Mouse (Mus musculus): Measurements from ENCODE around the gene Cldn12. TPM values are rescaled to one million over a fixed set of nuclear protein-coding genes. Genes with fewer than 3 reads are reported as not detected.

Cldn12 gene
- 107 TPM for polyA plus RNA-seq (2014; fragmentation: Illumina TruSeq; extraction: RNeasy Lipid Tissue Mini Kit (QIAGEN cat#74804); ENCODE audit: low read depth, low replicate concordance)

DNA sequence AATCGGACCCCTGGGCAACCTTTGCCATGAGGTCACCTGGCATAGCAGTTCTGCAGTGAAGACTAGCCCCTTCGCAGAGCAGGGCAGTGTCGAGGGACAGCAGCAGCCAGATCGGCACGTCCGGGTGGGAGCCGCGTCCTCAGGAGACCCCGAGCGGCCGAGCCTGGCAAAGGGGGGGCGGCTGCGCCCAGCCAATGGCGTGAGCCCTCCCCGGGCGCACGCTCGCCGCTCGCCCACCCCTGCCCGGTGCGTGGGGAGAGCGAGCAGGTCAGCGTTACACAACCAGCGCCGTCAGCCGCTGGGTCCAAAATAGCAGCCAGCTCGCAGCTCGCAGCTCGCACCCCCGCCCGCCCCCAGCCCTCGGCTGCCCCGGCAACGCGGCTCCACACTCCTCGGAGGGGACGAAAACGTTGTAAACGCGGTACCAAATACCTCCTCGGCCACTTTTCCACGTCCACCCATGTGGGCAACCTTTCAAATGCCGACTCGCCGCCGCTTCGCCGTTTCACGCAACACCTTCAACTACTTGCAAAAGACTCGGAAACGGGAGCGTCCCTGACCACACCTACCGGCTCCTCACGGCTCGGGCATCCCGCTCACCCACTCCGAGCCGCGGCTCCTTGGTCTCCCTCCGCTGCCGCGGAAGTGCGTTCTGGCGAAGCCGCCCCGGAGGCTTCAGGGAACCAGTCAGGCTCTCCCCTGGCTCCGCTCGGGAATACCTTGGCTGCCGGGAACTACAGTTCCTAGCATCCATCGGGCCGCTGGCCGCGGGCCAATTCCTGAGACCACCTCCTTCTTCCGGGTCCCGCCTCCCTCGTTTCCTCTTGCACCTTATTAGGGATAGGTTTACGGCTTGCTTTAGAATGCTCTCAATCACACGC is at the start of gene Cldn12:
TSS of gene Cldn12 (minus strand) at position 763 of the 881 bp plus-strand sequence.

DNA sequence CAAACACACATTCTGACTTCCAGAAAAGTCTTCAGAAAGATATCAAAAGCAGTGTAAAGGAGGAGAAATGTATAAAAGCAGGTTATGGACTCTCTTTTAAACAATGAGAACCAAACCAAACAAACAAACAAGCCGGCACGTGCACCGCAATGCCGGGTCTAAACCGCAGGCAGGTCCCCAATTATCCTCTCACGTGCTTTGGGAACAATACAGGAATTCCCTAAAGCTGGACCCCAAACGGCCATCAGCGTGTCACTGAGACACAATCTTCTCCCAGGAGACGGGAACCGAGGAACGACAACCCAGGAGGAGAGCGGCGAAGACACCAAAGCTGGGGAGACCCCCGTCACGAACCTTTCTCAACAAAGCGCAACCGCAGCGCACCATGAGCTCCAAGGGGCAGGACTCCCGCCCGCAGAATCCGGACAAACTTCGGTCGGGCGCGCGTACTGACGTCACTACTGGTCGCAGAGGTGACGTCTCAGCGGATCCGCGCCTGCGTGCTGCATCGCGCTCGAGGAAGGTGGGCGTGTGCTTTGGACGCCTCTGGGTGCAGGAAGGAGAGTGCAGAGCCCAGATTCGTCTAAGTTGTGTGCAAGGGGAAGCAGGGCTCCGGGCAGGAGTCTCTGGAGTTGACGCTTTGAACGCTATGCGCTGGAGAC is 44.5 kb upstream of the Cldn12 start, which contains the start of gene Gtpbp10:
TSS of gene Gtpbp10 (minus strand) at position 460 of the 662 bp plus-strand sequence.

GRCm38 (mm10) chr5:5479043-5479442 is 35.7 kb downstream of the Cldn12 start, which contains the start of gene 1700015F17Rik:
1700015F17Rik (minus strand) TSS chr5:5479143.

Other genes with a start within 250 kb of the Cldn12 start
- gene Cdk14, start 94.6 kb downstream of the Cldn12 start, polyA plus RNA-seq (2014; fragmentation: Illumina TruSeq; extraction: RNeasy Lipid Tissue Mini Kit (QIAGEN cat#74804); ENCODE audit: low read depth, low replicate concordance) = 0.61 TPM
- gene 1700015F17Rik, start 35.8 kb downstream of the Cldn12 start, polyA plus RNA-seq (2014; fragmentation: Illumina TruSeq; extraction: RNeasy Lipid Tissue Mini Kit (QIAGEN cat#74804); ENCODE audit: low read depth, low replicate concordance) = not detected
- gene Gtpbp10, start 44.6 kb upstream of the Cldn12 start, polyA plus RNA-seq (2014; fragmentation: Illumina TruSeq; extraction: RNeasy Lipid Tissue Mini Kit (QIAGEN cat#74804); ENCODE audit: low read depth, low replicate concordance) = 27.0 TPM
- not detected for gene Gm8773, start 58.8 kb upstream of the Cldn12 start, polyA plus RNA-seq (2014; fragmentation: Illumina TruSeq; extraction: RNeasy Lipid Tissue Mini Kit (QIAGEN cat#74804); ENCODE audit: low read depth, low replicate concordance)
- 0.77 TPM for gene Cfap69, start 149.3 kb upstream of the Cldn12 start, polyA plus RNA-seq (2014; fragmentation: Illumina TruSeq; extraction: RNeasy Lipid Tissue Mini Kit (QIAGEN cat#74804); ENCODE audit: low read depth, low replicate concordance)
- 14.2 TPM for gene Steap2, start 179.6 kb upstream of the Cldn12 start, polyA plus RNA-seq (2014; fragmentation: Illumina TruSeq; extraction: RNeasy Lipid Tissue Mini Kit (QIAGEN cat#74804); ENCODE audit: low read depth, low replicate concordance)
- gene Steap1, start 234.4 kb upstream of the Cldn12 start, polyA plus RNA-seq (2014; fragmentation: Illumina TruSeq; extraction: RNeasy Lipid Tissue Mini Kit (QIAGEN cat#74804); ENCODE audit: low read depth, low replicate concordance) = not detected

Data from liver, adult 10 weeks (tissue).